Mouse (Mus musculus): Measurements from ENCODE around the gene Gbf1.

- TF ChIP-seq CTCF (conservative IDR thresholded peaks at IDR 0.05; ENCODE audit: insufficient read depth, insufficient read length, low read depth, low read length) (no peak), POLR2A (IDR thresholded peaks at IDR 0.05; ENCODE audit: low read depth, low read length) (no peak)
These were observed 165.2 kb downstream of the Gbf1 start for GRCm38 (mm10) chr19:46317546-46317885.

Data from kidney, adult 2 months (tissue).